Mouse (Mus musculus) splenic B cell, adult 2 months (primary cell): ENCODE results near the gene Znhit2.

Experiments used
- DNase-seq: peaks from one replicate; pipeline ENCODE4 v3.0.0-alpha.2; 2011; ENCODE audit warnings: low read depth, low spot score
- H3K27me3 ChIP-seq: 2 replicates; pipeline ENCODE4 v1.6.1; 2012; ENCODE audit warnings: mild to moderate bottlenecking, low read length, moderate library complexity, mixed read lengths; ENCODE audit not compliant: control insufficient read depth, poor library complexity, insufficient read depth, severe bottlenecking
- H3K36me3 ChIP-seq: 2 replicates; pipeline ENCODE4 v1.6.1; 2012; ENCODE audit warnings: mild to moderate bottlenecking, low read length, moderate library complexity, mixed read lengths; ENCODE audit not compliant: control insufficient read depth, poor library complexity, insufficient read depth, severe bottlenecking

Gene Znhit2

GRCm38 (mm10) chr19:6061021-6061533, at the start of gene Znhit2:
TSS of gene Znhit2 (plus strand) at chr19:6061192.
- peak; percentile 94 for DNase-seq
- Histone ChIP-seq H3K36me3 (peaks cover 3% of the 10 kb centered on the region), H3K27me3 (no peaks in the 10 kb centered on the region)

- no peak for DNase-seq
- Histone ChIP-seq H3K36me3 (peaks cover 6% of the 10 kb centered on the region; the same call in 1 of the 2 replicates), H3K27me3 (no peaks in the 10 kb centered on the region)
Observed at GRCm38 (mm10) chr19:6013691-6014090, 47.3 kb upstream of the Znhit2 start.

GRCm38 (mm10) chr19:6014991-6015510, 45.9 kb upstream of the Znhit2 start:
- Histone ChIP-seq H3K36me3 (no peaks in the 10 kb centered on the region), H3K27me3 (no peaks in the 10 kb centered on the region)
- DNase-seq, result peak; percentile 53

GRCm38 (mm10) chr19:6015511-6016315, 45.3 kb upstream of the Znhit2 start, which contains the start of gene Capn1:
TSS of gene Capn1 (minus strand) at chr19:6015897.
- no peaks in the 10 kb centered on the region for H3K36me3 ChIP-seq
- no peaks in the 10 kb centered on the region for H3K27me3 ChIP-seq
- peak; percentile 54 for DNase-seq

- peak; percentile 42 for DNase-seq
- Histone ChIP-seq H3K27me3 (no peaks in the 10 kb centered on the region), H3K36me3 (no peaks in the 10 kb centered on the region)
Observed at GRCm38 (mm10) chr19:6016532-6016931, 44.5 kb upstream of the Znhit2 start.

GRCm38 (mm10) chr19:6018142-6019089, 42.6 kb upstream of the Znhit2 start:
- peak; percentile 93 for DNase-seq
- no peaks in the 10 kb centered on the region for H3K36me3 ChIP-seq
- no peaks in the 10 kb centered on the region for H3K27me3 ChIP-seq

- DNase-seq, result no peak
- Histone ChIP-seq H3K27me3 (no peaks in the 10 kb centered on the region), H3K36me3 (no peaks in the 10 kb centered on the region)
Observed at GRCm38 (mm10) chr19:6020276-6020675, 40.7 kb upstream of the Znhit2 start.

- no peak for DNase-seq
- Histone ChIP-seq H3K27me3 (no peaks in the 10 kb centered on the region; the same call in 1 of the 2 replicates), H3K36me3 (no peaks in the 10 kb centered on the region)
Observed at GRCm38 (mm10) chr19:6023059-6023458, 37.9 kb upstream of the Znhit2 start.

- DNase-seq, result no peak
- H3K27me3 ChIP-seq, result no peaks in the 10 kb centered on the region; the same call in 1 of the 2 replicates
- no peaks in the 10 kb centered on the region for H3K36me3 ChIP-seq
Observed at GRCm38 (mm10) chr19:6023930-6024329, 37.1 kb upstream of the Znhit2 start.

- Histone ChIP-seq H3K36me3 (no peaks in the 10 kb centered on the region), H3K27me3 (no peaks in the 10 kb centered on the region; the same call in 1 of the 2 replicates)
- DNase-seq, result no peak
Observed at GRCm38 (mm10) chr19:6028991-6029390, 32.0 kb upstream of the Znhit2 start.

- Histone ChIP-seq H3K27me3 (no peaks in the 10 kb centered on the region; the same call in 1 of the 2 replicates), H3K36me3 (no peaks in the 10 kb centered on the region)
- no peak for DNase-seq
Observed at GRCm38 (mm10) chr19:6029426-6029825, 31.6 kb upstream of the Znhit2 start.

GRCm38 (mm10) chr19:6030520-6031280, 30.3 kb upstream of the Znhit2 start:
- H3K27me3 ChIP-seq, result no peaks in the 10 kb centered on the region; the same call in 1 of the 2 replicates
- no peak for DNase-seq
- H3K36me3 ChIP-seq, result no peaks in the 10 kb centered on the region

- Histone ChIP-seq H3K27me3 (no peaks in the 10 kb centered on the region), H3K36me3 (no peaks in the 10 kb centered on the region)
- DNase-seq, result no peak
Observed at GRCm38 (mm10) chr19:6035966-6036585, 24.9 kb upstream of the Znhit2 start.
